Mouse (Mus musculus) thymus, adult 2 months (tissue): Measurements from ENCODE around the gene Elf4.

Experiments
- CTCF ChIP-seq: fragments of 200-500 bp; IDR thresholded peaks from 2 replicates; pipeline ENCODE4 v1.5.1; 2012; ENCODE audit warnings: mild to moderate bottlenecking, control low read depth, low read length, moderate library complexity, borderline replicate concordance; ENCODE audit not compliant: control insufficient read depth, poor library complexity, insufficient read depth; ENCODE audit errors: extremely low read depth
- POLR2A ChIP-seq: fragments of 200-500 bp; IDR thresholded peaks from 2 replicates; pipeline ENCODE4 v1.6.1; 2012; ENCODE audit warnings: mild to moderate bottlenecking, low read length, control low read depth, moderate library complexity; ENCODE audit not compliant: control insufficient read depth, poor library complexity, insufficient read depth; ENCODE audit errors: extremely low read depth

GRCm38 (mm10) chrX:48399994-48400393 is 62.9 kb downstream of the Elf4 start:
- TF ChIP-seq CTCF (no peak), POLR2A (no peak)
